Comparison of ENCODE assay signal across 23 mouse cellular contexts in the genomic region with DNA sequence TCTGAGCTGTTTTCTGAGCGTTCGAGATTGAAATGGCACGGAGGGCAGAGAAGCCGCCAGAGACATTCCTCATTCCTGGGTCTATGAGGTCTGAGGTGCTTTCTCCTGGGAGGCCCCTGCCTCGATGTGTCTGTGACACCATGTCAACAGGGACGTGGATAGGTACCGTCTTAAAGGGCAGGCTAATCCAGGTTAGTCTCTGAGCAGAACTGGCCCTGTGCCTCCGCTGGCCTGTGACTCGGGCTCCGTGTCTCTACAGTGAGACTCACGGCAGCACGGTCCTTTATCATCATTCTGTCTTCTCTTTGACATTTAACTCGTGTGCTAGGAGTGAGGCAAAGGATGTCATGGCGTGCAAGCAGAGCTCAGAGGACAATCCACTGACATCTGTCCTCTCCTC.
"Had no signal": no experiment of that assay in that cellular context is flagged by ENCODE, and none has a peak within 500 bp of the region (broad histone marks: within the 10 kb centered on the region; RNA-seq: fewer than 3 reads in every experiment).

No protein-coding gene starts in this region.

- H3K27ac ChIP-seq: left cerebral cortex, adult 2 months; limb, embryonic 12.5 days; liver, embryonic 12.5 days; liver, embryonic 15.5 days; lung, embryonic 15.5 days; midbrain, embryonic 10.5 days; midbrain, embryonic 13.5 days; neural tube, embryonic 13.5 days; stomach, embryonic 15.5 days had no signal

- H3K9ac ChIP-seq: limb, embryonic 12.5 days; liver, embryonic 12.5 days; liver, embryonic 15.5 days; lung, embryonic 15.5 days; midbrain, embryonic 13.5 days; neural tube, embryonic 13.5 days; stomach, embryonic 15.5 days had no signal

- H3K9me3 ChIP-seq: limb, embryonic 12.5 days; liver, embryonic 12.5 days; liver, embryonic 15.5 days; lung, embryonic 15.5 days; megakaryocyte, embryonic 14.5 days; midbrain, embryonic 10.5 days; midbrain, embryonic 13.5 days; neural tube, embryonic 13.5 days; stomach, embryonic 15.5 days had no signal

- H3K4me3 ChIP-seq: left cerebral cortex, adult 2 months; limb, embryonic 12.5 days; liver, embryonic 12.5 days; liver, embryonic 15.5 days; lung, embryonic 15.5 days; megakaryocyte, embryonic 14.5 days; midbrain, embryonic 10.5 days; midbrain, embryonic 13.5 days; myocyte; neural tube, embryonic 13.5 days; stomach, embryonic 15.5 days had no signal

- H3K27me3 ChIP-seq: midbrain, embryonic 13.5 days; stomach, embryonic 15.5 days had no signal

- DNase-seq: kidney, postnatal 14 days; kidney, postnatal 4 days; layer of hippocampus, postnatal 36 days; liver; lung, adult 18-20 months; lung, postnatal 10 days; lung, postnatal 36 days; retina, postnatal 1 day; right cerebral cortex, postnatal 25 days; spleen, adult 18-20 months; thymus, postnatal 25 days had no signal

- ATAC-seq: liver, embryonic 12.5 days; midbrain, embryonic 13.5 days; midbrain, embryonic 16.5 days had no signal

- H3K4me2 ChIP-seq: limb, embryonic 12.5 days; liver, embryonic 12.5 days; liver, embryonic 15.5 days; lung, embryonic 15.5 days; midbrain, embryonic 13.5 days; neural tube, embryonic 13.5 days; stomach, embryonic 15.5 days had no signal

- H3K4me1 ChIP-seq: liver, embryonic 15.5 days; midbrain, embryonic 10.5 days; midbrain, embryonic 13.5 days; neural tube, embryonic 13.5 days; stomach, embryonic 15.5 days had no signal

- H3K36me3 ChIP-seq: limb, embryonic 12.5 days; liver, embryonic 12.5 days; liver, embryonic 15.5 days; lung, embryonic 15.5 days; midbrain, embryonic 10.5 days; midbrain, embryonic 13.5 days; neural tube, embryonic 13.5 days; stomach, embryonic 15.5 days had no signal
